Mouse (Mus musculus): ENCODE measurements at regions not wholly inside any gene's neighbourhood (a gene's known extent, or its start where the extent isn't known, plus 50 kb on each side); places are given as distances from the start of the nearest gene placed in this dataset.

GRCm38 (mm10) chr13:51016209-51016608, 84.5 kb upstream of the Spin1 start:
- no peak overlapping the region for H3K27ac ChIP-seq (replicated peaks; ENCODE audit: low read depth, low read length)
- H3K4me2 ChIP-seq (replicated peaks; ENCODE audit: low read depth, low read length, severe bottlenecking) = no peak overlapping the region
- no peak overlapping the region for H3K9ac ChIP-seq (ENCODE audit: low read depth, low read length, severe bottlenecking)
- H3K4me3 ChIP-seq (replicated peaks; ENCODE audit: low read length) = no peak overlapping the region
- H3K4me1 ChIP-seq (ENCODE audit: control insufficient read depth, insufficient read depth, low read length) = peaks cover 18% of the 10 kb centered on the region
- no peaks in the 10 kb centered on the region for H3K9me3 ChIP-seq (ENCODE audit: control insufficient read depth, low read length)
- DNase-seq (ENCODE audit: low spot score) (no peak), ATAC-seq (ENCODE audit: low FRiP score, low read depth) (no peak)
- no peak for TF ChIP-seq POLR2A (IDR thresholded peaks at IDR 0.05; ENCODE audit: borderline replicate concordance, extremely low read depth, insufficient read depth, insufficient read length)
- no peaks in the 10 kb centered on the region for H3K27me3 ChIP-seq (ENCODE audit: control insufficient read depth, insufficient read depth, low read length)
- H3K36me3 ChIP-seq (ENCODE audit: control insufficient read depth, insufficient read depth, low read length) = no peaks in the 10 kb centered on the region
- whole genome bisulfite sequencing = 64% methylated on average over 3 of the region's 3 CpGs

- Histone ChIP-seq H3K4me3 (replicated peaks; ENCODE audit: low read length) (no peak overlapping the region), H3K9ac (ENCODE audit: low read depth, low read length, severe bottlenecking) (no peak overlapping the region), H3K4me2 (replicated peaks; ENCODE audit: low read depth, low read length, severe bottlenecking) (no peak overlapping the region), H3K27ac (replicated peaks; ENCODE audit: low read depth, low read length) (peak overlapping the region; percentile 15), H3K36me3 (ENCODE audit: control insufficient read depth, insufficient read depth, low read length) (no peaks in the 10 kb centered on the region), H3K4me1 (ENCODE audit: control insufficient read depth, insufficient read depth, low read length) (peaks cover 26% of the 10 kb centered on the region), H3K27me3 (ENCODE audit: control insufficient read depth, insufficient read depth, low read length) (no peaks in the 10 kb centered on the region), H3K9me3 (ENCODE audit: control insufficient read depth, low read length) (no peaks in the 10 kb centered on the region)
- ATAC-seq (ENCODE audit: low FRiP score, low read depth) = no peak
- TF ChIP-seq POLR2A (IDR thresholded peaks at IDR 0.05; ENCODE audit: borderline replicate concordance, extremely low read depth, insufficient read depth, insufficient read length) = no peak
- no peak for DNase-seq (ENCODE audit: low spot score)
- 60% methylated on average over 16 of the region's 16 CpGs for WGBS
Measured at GRCm38 (mm10) chr13:51016956-51017703, 83.5 kb upstream of the Spin1 start.

- Histone ChIP-seq H3K9me3 (ENCODE audit: control insufficient read depth, low read length) (no peaks in the 10 kb centered on the region), H3K27me3 (ENCODE audit: control insufficient read depth, insufficient read depth, low read length) (no peaks in the 10 kb centered on the region), H3K4me3 (replicated peaks; ENCODE audit: low read length) (no peak overlapping the region), H3K4me1 (ENCODE audit: control insufficient read depth, insufficient read depth, low read length) (peaks cover 33% of the 10 kb centered on the region), H3K4me2 (replicated peaks; ENCODE audit: low read depth, low read length, severe bottlenecking) (no peak overlapping the region), H3K36me3 (ENCODE audit: control insufficient read depth, insufficient read depth, low read length) (no peaks in the 10 kb centered on the region), H3K9ac (ENCODE audit: low read depth, low read length, severe bottlenecking) (no peak overlapping the region), H3K27ac (replicated peaks; ENCODE audit: low read depth, low read length) (peak overlapping the region; percentile 15)
- no peak for TF ChIP-seq POLR2A (IDR thresholded peaks at IDR 0.05; ENCODE audit: borderline replicate concordance, extremely low read depth, insufficient read depth, insufficient read length)
- ATAC-seq (ENCODE audit: low FRiP score, low read depth) (peak; percentile 67), DNase-seq (ENCODE audit: low spot score) (peak; percentile 86)
- 4% methylated on average over 10 of the region's 10 CpGs for WGBS
Measured at GRCm38 (mm10) chr13:51017727-51018321, 82.9 kb upstream of the Spin1 start.

- peak overlapping the region; percentile 15; the same call in 1 of the 2 replicates for H3K27ac ChIP-seq (replicated peaks; ENCODE audit: low read depth, low read length)
- no peaks in the 10 kb centered on the region for H3K36me3 ChIP-seq (ENCODE audit: control insufficient read depth, insufficient read depth, low read length)
- no peak overlapping the region for H3K9ac ChIP-seq (ENCODE audit: low read depth, low read length, severe bottlenecking)
- WGBS = 19% methylated on average over 10 of the region's 10 CpGs
- ATAC-seq (ENCODE audit: low FRiP score, low read depth) (peak; percentile 44), DNase-seq (ENCODE audit: low spot score) (peak; percentile 38)
- no peaks in the 10 kb centered on the region for H3K9me3 ChIP-seq (ENCODE audit: control insufficient read depth, low read length)
- H3K27me3 ChIP-seq (ENCODE audit: control insufficient read depth, insufficient read depth, low read length) = no peaks in the 10 kb centered on the region
- no peak for TF ChIP-seq POLR2A (IDR thresholded peaks at IDR 0.05; ENCODE audit: borderline replicate concordance, extremely low read depth, insufficient read depth, insufficient read length)
- H3K4me2 ChIP-seq (replicated peaks; ENCODE audit: low read depth, low read length, severe bottlenecking) = no peak overlapping the region
- H3K4me1 ChIP-seq (ENCODE audit: control insufficient read depth, insufficient read depth, low read length) = peaks cover 39% of the 10 kb centered on the region
- no peak overlapping the region for H3K4me3 ChIP-seq (replicated peaks; ENCODE audit: low read length)
Measured at GRCm38 (mm10) chr13:51018366-51018765, 82.3 kb upstream of the Spin1 start.

DNA sequence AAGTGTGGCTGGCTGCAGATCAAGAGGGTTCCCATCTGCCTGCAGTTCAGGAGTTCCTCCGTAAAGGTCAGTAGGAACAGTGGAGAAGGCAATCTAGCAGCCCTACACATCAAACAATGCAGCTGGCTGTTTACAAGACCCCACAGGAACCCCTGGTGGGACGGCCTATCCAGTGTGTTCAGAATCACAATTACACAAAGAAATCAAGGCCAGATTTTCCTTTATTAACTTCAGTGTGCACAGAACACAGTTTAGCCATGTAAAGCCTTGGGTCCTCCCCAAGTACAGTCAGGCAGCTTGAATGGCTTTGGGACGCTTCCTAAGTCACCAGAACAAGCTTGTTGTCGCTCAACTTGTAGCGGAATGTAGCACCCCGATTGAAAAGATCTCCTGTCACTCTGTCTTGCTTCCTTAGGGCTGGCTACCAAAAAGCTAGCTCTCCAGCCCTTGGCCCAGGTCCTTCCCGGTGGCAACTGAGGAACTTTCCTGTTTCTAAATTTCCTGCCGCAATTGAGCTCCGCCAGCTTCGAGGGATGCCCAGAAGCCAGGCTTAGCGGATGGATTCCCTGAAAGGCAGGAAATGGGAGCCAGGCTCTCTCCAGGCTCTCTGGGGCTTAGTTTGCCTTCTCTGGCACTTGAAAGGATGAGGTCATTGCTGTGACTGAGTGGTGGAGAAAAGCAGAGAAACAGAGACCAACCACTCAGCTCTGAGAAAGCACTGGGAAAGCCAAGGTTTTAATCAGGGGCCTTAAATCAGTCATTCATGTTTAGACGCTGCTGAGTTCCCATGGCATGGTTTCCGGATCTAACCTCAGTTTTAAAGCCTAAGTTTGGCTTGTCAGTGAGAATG, 78.1 kb upstream of the Spin1 start:
- Histone ChIP-seq H3K9ac (ENCODE audit: low read depth, low read length, severe bottlenecking) (peak overlapping the region; percentile 13; the same call in 1 of the 2 replicates), H3K4me1 (ENCODE audit: control insufficient read depth, insufficient read depth, low read length) (peaks cover 37% of the 10 kb centered on the region), H3K4me2 (replicated peaks; ENCODE audit: low read depth, low read length, severe bottlenecking) (no peak overlapping the region), H3K4me3 (replicated peaks; ENCODE audit: low read length) (no peak overlapping the region), H3K9me3 (ENCODE audit: control insufficient read depth, low read length) (no peaks in the 10 kb centered on the region), H3K27me3 (ENCODE audit: control insufficient read depth, insufficient read depth, low read length) (no peaks in the 10 kb centered on the region), H3K36me3 (ENCODE audit: control insufficient read depth, insufficient read depth, low read length) (no peaks in the 10 kb centered on the region), H3K27ac (replicated peaks; ENCODE audit: low read depth, low read length) (peak overlapping the region; percentile 79)
- DNase-seq (ENCODE audit: low spot score) (peak; percentile 73), ATAC-seq (ENCODE audit: low FRiP score, low read depth) (peak; percentile 61)
- TF ChIP-seq POLR2A (IDR thresholded peaks at IDR 0.05; ENCODE audit: borderline replicate concordance, extremely low read depth, insufficient read depth, insufficient read length) = no peak
- 30% methylated on average over 13 of the region's 13 CpGs for WGBS
